Mouse (Mus musculus): ENCODE measurements around the gene Svep1. TPM values are rescaled to one million over a fixed set of nuclear protein-coding genes. Genes with fewer than 3 reads are reported as not detected.

Svep1 gene
- total RNA-seq (2023) = not detected

DNA sequence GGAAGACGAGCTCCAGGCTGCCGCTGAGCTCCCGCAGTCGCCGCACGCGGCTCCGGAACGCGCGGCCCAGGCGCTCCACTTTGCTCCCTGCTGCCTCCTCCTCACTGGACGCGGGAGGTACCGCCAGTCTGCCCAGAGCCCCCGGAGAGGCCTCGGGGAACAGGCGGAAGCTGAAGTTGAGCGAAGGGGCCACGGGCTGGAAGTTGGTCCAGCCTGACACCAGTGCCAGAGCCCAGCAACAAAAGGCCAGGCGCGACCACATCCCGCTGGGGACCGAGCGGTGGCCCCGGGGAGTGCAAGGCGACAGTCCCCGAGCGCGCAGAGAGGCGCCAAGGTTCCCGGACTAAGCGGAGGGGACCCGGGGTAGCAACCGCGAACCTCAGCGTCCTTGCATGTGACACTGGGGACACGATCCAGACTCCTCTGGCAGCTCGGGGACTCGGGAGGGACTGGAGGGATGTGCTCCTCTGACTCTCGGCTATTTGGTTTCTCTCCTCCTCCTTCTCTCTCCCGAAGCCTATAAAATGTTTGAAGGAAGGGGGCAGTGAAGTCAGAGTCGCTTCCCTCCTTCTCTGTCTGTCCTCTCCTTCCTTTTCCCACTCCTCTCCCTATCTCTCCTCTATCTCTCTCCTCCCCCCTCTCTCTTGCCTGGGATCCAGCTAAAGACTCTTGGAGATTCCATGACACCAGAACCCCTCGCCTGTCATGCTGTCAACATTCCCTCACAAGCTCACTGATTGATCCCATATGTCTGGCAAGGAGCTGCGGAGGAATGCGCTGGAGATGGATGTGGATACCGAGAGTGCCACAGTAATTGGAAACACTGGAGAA is at the start of gene Svep1:
Svep1 (minus strand) TSS at position 745 of the 831 bp plus-strand sequence.

DNA sequence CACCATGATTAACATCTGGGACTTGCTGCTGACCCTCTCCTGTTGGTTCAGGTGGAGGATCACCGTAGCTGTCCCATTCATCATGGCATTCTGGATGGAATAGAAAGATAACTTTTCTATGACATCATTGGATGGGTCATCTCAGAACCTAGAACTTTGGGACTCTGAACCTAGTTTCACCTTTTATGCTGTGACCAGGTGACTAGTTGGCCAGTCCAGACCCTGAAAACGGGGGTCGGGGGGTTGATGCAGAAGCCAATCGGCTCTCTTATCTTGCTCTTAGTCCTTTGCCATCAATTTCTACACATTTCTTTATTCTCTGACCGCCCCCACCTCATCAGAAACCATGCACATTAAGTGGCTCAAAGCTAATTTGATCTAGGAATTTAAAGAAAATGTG is 197.6 kb downstream of the Svep1 start, which contains the start of gene Txndc8:
Txndc8 (minus strand) TSS at position 101 of the 400 bp plus-strand sequence.

Other genes starting within 250 kb of the Svep1 start
- gene Txndc8, start 197.7 kb downstream of the Svep1 start, total RNA-seq (2023) = not detected
- gene Musk, start 79.1 kb upstream of the Svep1 start, total RNA-seq (2023) = not detected

All from CD4-positive naive resting alpha-beta T cell, adult 76 days (primary cell).